Comparison of ENCODE assay signal across 19 mouse cellular contexts in genomic region chr7:110646611-110647407, GRCm38 (mm10). TPM values are rescaled to one million over a fixed set of nuclear protein-coding genes. Genes with fewer than 3 reads are reported as not detected.
A peak's percentile ranks its signal among the peaks of the same experiment; 100 is the strongest.
DNase-seq lines count a peak whose midpoint lies in the region; ATAC-seq and TF ChIP-seq lines count a peak whose summit lies in the region.
"Had no signal": no experiment of that assay in that cellular context is flagged by ENCODE, and none has a peak within 500 bp of the region (broad histone marks: within the 10 kb centered on the region; RNA-seq: fewer than 3 reads in every experiment).

No protein-coding gene starts in this region.

- H3K36me3 ChIP-seq in liver, postnatal 0 days (replicated peaks; ENCODE audit: insufficient read depth, low read length), result no peaks in the 10 kb centered on the region
- no peaks in the 10 kb centered on the region; the same call in 1 of the 2 replicates for H3K36me3 ChIP-seq in liver, embryonic 11.5 days (ENCODE audit: control insufficient read depth, insufficient read depth, low read length)
- H3K36me3 ChIP-seq in intestine, embryonic 16.5 days (ENCODE audit: control insufficient read depth, insufficient read depth, low read length), result no peaks in the 10 kb centered on the region; the same call in 1 of the 2 replicates
- H3K36me3 ChIP-seq in stomach, embryonic 16.5 days (ENCODE audit: control insufficient read depth, insufficient read depth, low read length), result no peaks in the 10 kb centered on the region
- H3K36me3 ChIP-seq: embryonic facial prominence, embryonic 13.5 days; heart, embryonic 12.5 days; hindbrain, embryonic 10.5 days had no signal

- H3K27me3 ChIP-seq in liver, postnatal 0 days (ENCODE audit: insufficient read depth, low read length), result no peaks in the 10 kb centered on the region
- no peaks in the 10 kb centered on the region for H3K27me3 ChIP-seq in liver, embryonic 11.5 days (replicated peaks; ENCODE audit: control insufficient read depth, insufficient read depth, low read length)
- no peaks in the 10 kb centered on the region for H3K27me3 ChIP-seq in intestine, embryonic 16.5 days (replicated peaks; ENCODE audit: control insufficient read depth, insufficient read depth, low read length)
- H3K27me3 ChIP-seq in stomach, embryonic 16.5 days (ENCODE audit: control insufficient read depth, insufficient read depth, low read length), result no peaks in the 10 kb centered on the region
- H3K27me3 ChIP-seq: embryonic facial prominence, embryonic 13.5 days; forebrain, embryonic 13.5 days; heart, embryonic 12.5 days had no signal

- no peak for ATAC-seq in liver, postnatal 0 days
- ATAC-seq in liver, embryonic 11.5 days (replicated peaks; ENCODE audit: low FRiP score), result no peak
- ATAC-seq in intestine, embryonic 16.5 days, result peak; percentile 51
- no peak for ATAC-seq in stomach, embryonic 16.5 days (ENCODE audit: insufficient read depth, low FRiP score)
- ATAC-seq: forebrain, embryonic 13.5 days had no signal

- no peak for DNase-seq in liver, postnatal 0 days
- DNase-seq in liver, embryonic 11.5 days (ENCODE audit: low spot score), result no peak
- no peak for DNase-seq in adrenal gland, postnatal 4 days (ENCODE audit: low spot score in 2 of 2)
- no peak for DNase-seq in frontal cortex, adult 2 months (ENCODE audit: extremely low spot score in 1 of 2, low spot score in 1 of 2)
- DNase-seq: adrenal gland, adult 8-10 months; adrenal gland, postnatal 36 days; cerebellum, adult 11-12 months; cerebellum, adult 9-10 months; cerebellum, postnatal 25 days; gastrocnemius, postnatal 10 days had no signal

- no peak overlapping the region for H3K4me3 ChIP-seq in liver, postnatal 0 days (ENCODE audit: low read depth, low read length)
- no peak overlapping the region for H3K4me3 ChIP-seq in liver, embryonic 11.5 days (ENCODE audit: low read depth, low read length)
- peak overlapping the region; percentile 33; the same call in 1 of the 2 replicates for H3K4me3 ChIP-seq in brown adipose tissue, adult 24 weeks (ENCODE audit: insufficient read depth, low read depth, low read length)
- peak overlapping the region; percentile 41 for H3K4me3 ChIP-seq in intestine, embryonic 16.5 days (ENCODE audit: low read length)
- 0 out of 2 replicates have a peak overlapping the region, but pooled peaks have one; percentile 4 for H3K4me3 ChIP-seq in stomach, embryonic 16.5 days (replicated peaks; ENCODE audit: low read length)
- H3K4me3 ChIP-seq: embryonic facial prominence, embryonic 13.5 days; forebrain, embryonic 13.5 days; heart, adult 2 months; heart, embryonic 12.5 days; hindbrain, embryonic 10.5 days had no signal

- H3K27ac ChIP-seq in liver, postnatal 0 days (ENCODE audit: low read depth), result peak overlapping the region; percentile 35; the same call in 1 of the 2 replicates
- H3K27ac ChIP-seq in liver, embryonic 11.5 days (ENCODE audit: low read depth, low read length), result no peak overlapping the region
- peak overlapping the region; percentile 95 for H3K27ac ChIP-seq in brown adipose tissue, adult 24 weeks (replicated peaks; ENCODE audit: low read depth, low read length)
- H3K27ac ChIP-seq in intestine, embryonic 16.5 days (ENCODE audit: low read length), result peak overlapping the region; percentile 93
- H3K27ac ChIP-seq in stomach, embryonic 16.5 days (ENCODE audit: low read length), result no peak overlapping the region
- H3K27ac ChIP-seq: embryonic facial prominence, embryonic 13.5 days; forebrain, embryonic 13.5 days; hindbrain, embryonic 10.5 days; hindbrain, embryonic 14.5 days had no signal

- peaks cover 10% of the 10 kb centered on the region for H3K4me1 ChIP-seq in liver, postnatal 0 days (ENCODE audit: insufficient read depth)
- H3K4me1 ChIP-seq in liver, embryonic 11.5 days (replicated peaks; ENCODE audit: control insufficient read depth, insufficient read depth, low read length), result no peaks in the 10 kb centered on the region; the same call in none of the 2 replicates
- peaks cover 15% of the 10 kb centered on the region for H3K4me1 ChIP-seq in brown adipose tissue, adult 24 weeks (ENCODE audit: control insufficient read depth, insufficient read depth, insufficient read length, low read length)
- peaks cover 16% of the 10 kb centered on the region; the same call in 1 of the 2 replicates for H3K4me1 ChIP-seq in intestine, embryonic 16.5 days (ENCODE audit: control insufficient read depth, insufficient read depth, low read length)
- peaks cover 26% of the 10 kb centered on the region for H3K4me1 ChIP-seq in stomach, embryonic 16.5 days (ENCODE audit: control insufficient read depth, insufficient read depth, low read length)
- H3K4me1 ChIP-seq: embryonic facial prominence, embryonic 13.5 days had no signal

- no peaks in the 10 kb centered on the region for H3K9me3 ChIP-seq in liver, postnatal 0 days (ENCODE audit: low read length)
- H3K9me3 ChIP-seq in liver, embryonic 11.5 days (ENCODE audit: control insufficient read depth, low read length), result peaks cover 5% of the 10 kb centered on the region; the same call in 1 of the 2 replicates
- H3K9me3 ChIP-seq in intestine, embryonic 16.5 days (ENCODE audit: control insufficient read depth, low read length), result peaks cover 5% of the 10 kb centered on the region
- H3K9me3 ChIP-seq in stomach, embryonic 16.5 days (replicated peaks; ENCODE audit: control insufficient read depth, low read length), result peaks cover 5% of the 10 kb centered on the region; the same call in 1 of the 2 replicates
- H3K9me3 ChIP-seq: embryonic facial prominence, embryonic 13.5 days had no signal

- WGBS in liver, postnatal 0 days (ENCODE audit: insufficient replicate concordance), result 66% methylated on average over 8 of the region's 8 CpGs
- 78% methylated on average over 8 of the region's 8 CpGs for WGBS in liver, embryonic 11.5 days
- 62% methylated on average over 8 of the region's 8 CpGs for WGBS in intestine, embryonic 16.5 days
- 77% methylated on average over 8 of the region's 8 CpGs for WGBS in stomach, embryonic 16.5 days

- peak overlapping the region; percentile 31 for H3K4me2 ChIP-seq in liver, postnatal 0 days (ENCODE audit: low read depth, low read length)
- no peak overlapping the region for H3K4me2 ChIP-seq in liver, embryonic 11.5 days
- H3K4me2 ChIP-seq in intestine, embryonic 16.5 days (ENCODE audit: low read depth, low read length), result peak overlapping the region; percentile 44
- H3K4me2 ChIP-seq in stomach, embryonic 16.5 days (ENCODE audit: low read depth, low read length), result peak overlapping the region; percentile 47
- H3K4me2 ChIP-seq: embryonic facial prominence, embryonic 13.5 days; forebrain, embryonic 13.5 days; heart, embryonic 12.5 days; hindbrain, embryonic 14.5 days had no signal

- no peak overlapping the region for H3K9ac ChIP-seq in liver, postnatal 0 days (replicated peaks)
- no peak overlapping the region for H3K9ac ChIP-seq in liver, embryonic 11.5 days (ENCODE audit: low read depth, low read length)
- H3K9ac ChIP-seq in intestine, embryonic 16.5 days (ENCODE audit: low read depth, low read length), result 0 out of 2 replicates have a peak overlapping the region, but pooled peaks have one; percentile 42
- H3K9ac ChIP-seq in stomach, embryonic 16.5 days (ENCODE audit: low read length), result no peak overlapping the region
- H3K9ac ChIP-seq: embryonic facial prominence, embryonic 13.5 days; forebrain, embryonic 13.5 days; heart, embryonic 12.5 days; hindbrain, embryonic 14.5 days had no signal

- TF ChIP-seq CTCF in liver, postnatal 0 days (IDR thresholded peaks at IDR 0.05; ENCODE audit: low read depth), result no peak

- TF ChIP-seq EP300 in liver, postnatal 0 days (IDR thresholded peaks at IDR 0.05; ENCODE audit: low read depth), result peak; percentile 13; the same call in 1 of the 2 replicates

RNA-seq across cellular contexts. Expression of gene Adm, which starts 19.3 kb away (rescaled TPM):
- polyA plus RNA-seq in liver, postnatal 0 days (2015; fragmentation: Nextera tagmentation; extraction: Ambion mirVana), result 3.4 and 3.7 TPM in 2 replicates
- polyA plus RNA-seq in liver, embryonic 11.5 days (2014; fragmentation: Nextera tagmentation; extraction: Ambion mirVana), result 8.8 and 10.6 TPM in 2 replicates
- 2.2 and 3.5 TPM in 2 replicates for polyA plus RNA-seq in brown adipose tissue, adult 24 weeks (2012; ENCODE audit: insufficient read depth, insufficient read length, missing spikeins)
- 5.4 and 5.8 TPM in 2 replicates for polyA plus RNA-seq in intestine, embryonic 16.5 days (2015; fragmentation: Nextera tagmentation; extraction: Ambion mirVana)
- 4.1 and 4.6 TPM in 2 replicates for polyA plus RNA-seq in stomach, embryonic 16.5 days (2015; fragmentation: Nextera tagmentation; extraction: Ambion mirVana)
- total RNA-seq in adrenal gland, postnatal 4 days (2021), result 10 to 100 TPM; 26.9 to 28.0 TPM
- polyA plus RNA-seq in frontal cortex, adult 2 months (2012; rRNA removed), result 3.2 and 3.3 TPM in 2 replicates

RNA-seq across cellular contexts. Expression of gene Sbf2, which starts 32.1 kb away (rescaled TPM):
- polyA plus RNA-seq in liver, postnatal 0 days (2015; fragmentation: Nextera tagmentation; extraction: Ambion mirVana), result 5.6 and 5.9 TPM in 2 replicates
- 13.8 and 14.6 TPM in 2 replicates for polyA plus RNA-seq in liver, embryonic 11.5 days (2014; fragmentation: Nextera tagmentation; extraction: Ambion mirVana)
- polyA plus RNA-seq in brown adipose tissue, adult 24 weeks (2012; ENCODE audit: insufficient read depth, insufficient read length, missing spikeins), result 10.1 and 16.6 TPM in 2 replicates
- polyA plus RNA-seq in intestine, embryonic 16.5 days (2015; fragmentation: Nextera tagmentation; extraction: Ambion mirVana), result 24.7 and 26.6 TPM in 2 replicates
- polyA plus RNA-seq in stomach, embryonic 16.5 days (2015; fragmentation: Nextera tagmentation; extraction: Ambion mirVana), result 28.4 and 31.6 TPM in 2 replicates
- 10 to 100 TPM; 73.6 to 76.2 TPM for total RNA-seq in adrenal gland, postnatal 4 days (2021)
- 35.5 and 39.1 TPM in 2 replicates for polyA plus RNA-seq in frontal cortex, adult 2 months (2012; rRNA removed)

Comparison
In these comparisons a context has a peak if more than half of its experiments do, and no peak if none do; other contexts are left out.
1. H3K27ac ChIP-seq: peak in liver, postnatal 0 days (single experiment), brown adipose tissue, adult 24 weeks (single experiment) and intestine, embryonic 16.5 days (single experiment); none in liver, embryonic 11.5 days (single experiment) and stomach, embryonic 16.5 days (single experiment).
2. H3K4me3 ChIP-seq: peak in brown adipose tissue, adult 24 weeks (single experiment), intestine, embryonic 16.5 days (single experiment) and stomach, embryonic 16.5 days (single experiment); none in liver, postnatal 0 days (single experiment) and liver, embryonic 11.5 days (single experiment).